Mouse (Mus musculus) megakaryocyte progenitor cell, adult 5-6 weeks (primary cell): ENCODE measurements around the gene Sergef. TPM values are rescaled to one million over a fixed set of nuclear protein-coding genes. Genes with fewer than 3 reads are reported as not detected.
A peak's percentile ranks its signal among the peaks of the same experiment; 100 is the strongest.

Source experiments
- ATAC-seq: replicated peaks from 2 replicates; pipeline ENCODE4 v1.8.0; 2016; ENCODE audit warnings: mild to moderate bottlenecking, moderate TSS enrichment, inconsistent platforms; ENCODE audit not compliant: poor library complexity
- total RNA-seq, 2 experiments: library from RNA; stranded (forward) in 1 of 2; stranded (reverse) in 1 of 2; fragments of 157-497, 149-512 nt in 1 of 2; fragments of 200-1000 nt in 1 of 2; gene quantifications; 2 replicates each; pipeline versions ENCODE4 v1.2.3 to v1.2.4; 2015 to 2017

The Sergef gene
- total RNA-seq, 2 experiments from 2014 or later = 6.6 to 8.1 TPM

DNA sequence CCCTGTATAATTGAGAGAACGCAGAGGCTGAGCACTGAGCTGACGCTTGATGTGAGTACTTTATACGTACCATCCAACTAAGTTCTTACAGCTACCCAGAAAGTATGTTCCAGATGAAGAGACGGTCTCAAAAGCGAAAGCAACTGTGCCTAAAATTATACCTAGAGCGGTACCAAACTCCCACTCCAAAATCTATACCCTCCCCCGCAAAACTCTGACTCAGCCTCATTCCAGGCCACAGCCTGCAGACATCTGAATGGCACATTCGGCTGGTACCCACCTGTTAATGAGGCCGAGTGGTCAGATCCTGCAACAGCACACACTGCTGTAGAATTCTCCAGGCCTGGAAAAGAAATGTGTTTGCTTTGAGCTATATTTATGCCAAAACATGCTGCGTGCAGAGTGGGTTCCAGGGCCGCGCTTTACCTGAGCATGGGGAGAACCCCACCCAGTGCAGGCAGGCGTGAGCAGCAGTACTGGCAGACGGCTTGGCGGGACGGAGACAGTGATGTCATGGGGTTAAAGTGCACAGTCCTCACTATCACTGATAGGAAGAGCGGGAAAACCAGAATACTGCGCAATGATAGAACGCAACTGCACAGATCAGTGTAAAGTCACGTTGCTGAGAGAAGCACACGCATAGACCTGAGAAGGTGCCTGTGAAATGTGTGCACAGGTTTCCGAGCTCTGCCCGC is 21.0 kb downstream of the Sergef start:
- ATAC-seq = no peak

DNA sequence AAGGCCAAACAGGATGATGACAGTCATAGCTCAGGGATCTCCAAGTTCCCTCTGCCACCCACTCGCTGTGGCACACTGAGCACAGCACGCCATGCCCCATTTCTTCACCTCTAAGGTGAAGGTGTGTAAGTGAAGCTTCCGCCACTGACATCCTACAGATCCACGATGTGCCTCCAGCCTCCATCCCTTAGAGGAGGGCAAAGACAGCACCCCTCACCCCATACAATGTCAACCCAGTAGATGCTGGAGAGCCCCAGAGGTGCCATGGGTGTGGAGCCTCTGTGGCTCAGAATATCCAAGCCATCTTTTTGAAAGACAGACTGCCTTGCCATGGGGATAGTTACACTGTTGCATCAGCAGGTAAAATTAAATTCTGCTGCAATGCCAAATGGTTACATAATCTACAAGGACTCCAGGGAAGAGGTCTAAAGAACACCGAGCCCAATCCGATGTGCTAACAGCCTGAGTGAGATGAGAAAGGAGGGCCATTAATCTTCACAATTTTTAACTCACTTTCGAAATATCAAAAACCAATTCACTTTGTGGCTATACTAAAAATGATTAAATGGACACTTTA is 23.1 kb downstream of the Sergef start:
- ATAC-seq = no peak

DNA sequence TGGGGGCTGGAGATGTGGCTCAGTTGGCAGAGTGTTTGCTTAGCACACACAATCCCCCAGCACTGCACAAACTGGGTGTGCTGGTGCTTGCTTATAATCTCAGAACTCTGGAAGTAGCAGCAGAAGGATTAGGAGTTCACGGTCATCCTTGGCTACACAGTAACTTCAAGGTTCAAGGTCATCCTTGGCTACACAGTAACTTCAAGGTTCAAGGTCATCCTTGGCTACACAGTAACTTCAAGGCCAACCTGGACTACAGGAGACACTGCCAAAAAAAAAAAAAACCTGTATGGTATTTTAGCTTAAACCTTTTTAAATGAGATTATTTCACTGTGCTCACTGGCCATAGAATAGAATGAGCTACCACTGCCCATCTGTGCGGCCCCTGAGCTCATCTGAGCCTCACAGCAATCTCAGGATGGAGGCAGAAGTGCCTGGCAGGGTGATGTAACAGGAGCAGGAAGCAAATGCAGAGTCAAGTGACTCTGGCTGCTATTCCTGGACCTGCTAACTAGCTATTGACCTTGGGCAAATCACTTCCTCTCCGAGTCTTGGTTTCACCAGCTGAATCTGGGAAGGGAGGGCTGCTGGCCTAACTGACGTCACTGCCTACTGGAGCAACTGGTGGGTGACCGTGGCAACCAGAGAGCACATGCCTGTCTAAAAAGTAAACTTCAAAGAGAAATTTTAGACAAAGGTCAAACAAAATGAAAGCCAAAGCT is 24.2 kb downstream of the Sergef start:
- ATAC-seq = peak; percentile 89

- no peak for ATAC-seq
Observed at GRCm38 (mm10) chr7:46614263-46614662, 25.3 kb downstream of the Sergef start.

DNA sequence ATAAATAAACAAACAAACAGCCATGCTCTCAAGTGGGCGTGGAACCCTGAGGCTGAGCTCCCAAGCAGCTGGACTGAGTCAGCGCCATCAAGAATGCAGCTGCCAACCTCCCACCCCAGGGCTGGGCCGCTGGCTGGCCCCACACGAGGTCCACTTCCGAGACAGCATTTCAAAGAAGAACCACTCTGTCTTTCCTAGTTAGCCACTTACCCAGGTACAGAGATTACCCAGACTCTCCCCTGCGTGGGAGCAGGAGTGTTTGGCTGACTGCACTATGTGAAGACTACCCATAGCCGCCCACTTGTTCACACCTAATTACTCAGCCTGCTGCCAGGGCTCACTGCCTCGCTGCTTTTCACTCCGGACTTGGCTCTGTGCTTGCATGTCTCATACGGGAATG is 26.5 kb downstream of the Sergef start:
- ATAC-seq = no peak

GRCm38 (mm10) chr7:46612421-46612937 is 27.1 kb downstream of the Sergef start:
- ATAC-seq = no peak

GRCm38 (mm10) chr7:46611970-46612369 is 27.6 kb downstream of the Sergef start:
- no peak for ATAC-seq

DNA sequence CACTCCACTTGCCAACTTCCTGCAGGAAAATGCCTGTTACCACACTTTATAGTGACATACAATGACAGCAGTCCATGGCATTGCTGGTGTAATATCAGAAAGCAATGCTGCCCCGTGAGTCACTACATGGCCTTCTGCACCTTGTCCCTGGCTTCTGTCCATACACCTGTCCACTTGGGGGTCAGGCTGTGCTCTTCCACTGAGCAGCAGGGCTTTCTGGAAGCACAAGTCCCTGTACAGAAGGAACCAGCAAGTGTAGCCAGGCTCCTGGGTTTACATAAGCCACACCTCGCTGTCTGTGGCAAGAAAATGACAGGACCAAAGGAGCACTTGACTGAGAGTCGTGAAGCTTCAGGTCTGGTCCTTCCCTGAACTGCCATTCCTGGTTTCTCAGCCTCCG is 30.3 kb downstream of the Sergef start:
- ATAC-seq = no peak

- peak; percentile 75 for ATAC-seq
Observed at GRCm38 (mm10) chr7:46607428-46608055, 32.1 kb downstream of the Sergef start.

DNA sequence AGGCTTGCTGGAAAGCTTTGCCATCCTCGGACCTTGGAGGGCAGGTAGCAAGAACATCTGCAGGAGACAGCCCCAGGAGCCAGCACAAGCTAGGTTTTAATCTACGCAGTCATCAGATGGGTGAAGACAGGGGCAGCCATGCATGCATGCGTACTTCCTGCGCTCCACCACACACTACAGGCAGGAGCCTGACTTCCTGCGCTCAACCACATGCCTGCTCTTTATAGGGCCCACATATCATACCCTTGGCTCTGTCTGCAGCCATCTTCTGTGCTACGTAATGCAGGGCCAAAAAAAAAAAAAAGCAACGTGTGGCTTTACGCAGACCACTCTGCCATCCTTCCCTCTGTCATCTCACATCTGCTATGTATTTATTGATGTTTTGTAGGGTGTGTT is 32.6 kb downstream of the Sergef start:
- peak; percentile 43; the same call in 1 of the 2 replicates for ATAC-seq

DNA sequence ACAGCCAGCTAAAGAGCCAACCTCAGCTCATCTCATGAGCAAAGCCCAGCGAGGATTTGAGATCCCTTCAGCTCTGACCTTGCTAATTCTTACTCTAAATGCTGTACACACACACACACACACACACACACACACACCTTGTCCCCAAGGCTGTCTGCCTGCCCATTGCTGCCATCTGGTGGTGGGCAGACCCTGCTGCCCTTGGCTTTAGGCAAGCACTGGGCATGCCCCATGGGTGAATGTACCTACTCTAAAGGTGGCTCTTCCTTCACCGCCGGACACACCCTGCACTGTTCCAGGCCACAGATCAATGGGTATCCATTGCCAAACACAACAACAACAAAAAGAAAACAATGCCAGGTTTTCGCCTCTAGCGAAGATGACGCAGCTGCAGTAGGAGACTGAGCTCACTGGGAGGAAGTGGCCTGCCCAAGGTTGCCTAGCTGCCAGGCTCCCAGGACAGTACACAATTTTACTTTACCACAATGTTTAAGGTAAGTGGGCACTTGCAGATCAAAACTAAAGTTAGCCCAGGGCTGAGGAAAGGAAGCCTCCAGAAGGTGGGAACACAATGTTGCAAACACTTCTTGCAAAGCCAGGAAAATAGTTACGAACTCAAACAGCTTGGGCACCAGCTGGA is 33.1 kb downstream of the Sergef start:
- peak; percentile 94 for ATAC-seq

GRCm38 (mm10) chr7:46603051-46603450 is 36.6 kb downstream of the Sergef start:
- no peak for ATAC-seq

DNA sequence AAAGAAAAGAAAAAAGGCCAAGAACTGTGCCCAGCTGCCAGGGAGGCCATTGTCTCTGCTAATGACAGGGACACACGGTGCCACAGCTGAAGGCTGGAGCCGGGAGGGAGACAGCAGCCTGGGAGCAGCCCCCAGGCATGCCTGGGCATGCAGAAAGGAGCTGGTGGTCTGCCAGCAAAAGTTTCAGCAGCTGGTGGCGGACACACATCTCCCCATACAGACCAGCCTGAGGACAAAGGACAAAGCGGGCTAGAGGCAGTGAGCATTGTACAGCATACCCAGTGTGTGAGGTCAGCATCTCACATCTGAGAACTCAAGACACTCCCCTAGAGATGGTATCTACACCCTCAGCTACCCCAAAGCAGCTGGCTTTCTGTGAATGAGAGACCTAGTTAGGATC is 37.5 kb downstream of the Sergef start:
- ATAC-seq = no peak

DNA sequence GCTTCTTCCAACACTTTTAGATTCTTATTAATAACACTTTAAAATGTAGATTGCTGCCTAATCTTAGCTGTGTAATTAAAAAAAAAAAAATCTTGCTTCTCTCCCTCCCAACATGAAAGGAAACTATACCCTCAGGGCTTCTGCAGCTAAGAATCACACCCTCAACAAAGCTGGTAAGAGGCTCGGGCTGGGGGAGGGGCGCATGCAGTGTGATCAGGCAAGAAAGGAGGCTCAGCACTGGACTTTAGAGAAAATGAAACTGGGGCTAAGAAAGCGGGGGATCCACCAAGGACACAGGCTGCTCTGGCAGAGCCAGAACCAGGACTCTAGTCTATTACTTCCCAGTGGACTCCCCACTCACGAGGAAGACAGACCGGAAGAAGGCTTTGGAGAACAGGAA is 38.5 kb downstream of the Sergef start:
- ATAC-seq = no peak

GRCm38 (mm10) chr7:46597006-46597405 is 42.6 kb downstream of the Sergef start:
- no peak for ATAC-seq

GRCm38 (mm10) chr7:46591546-46591945 is 48.1 kb downstream of the Sergef start:
- ATAC-seq = no peak

DNA sequence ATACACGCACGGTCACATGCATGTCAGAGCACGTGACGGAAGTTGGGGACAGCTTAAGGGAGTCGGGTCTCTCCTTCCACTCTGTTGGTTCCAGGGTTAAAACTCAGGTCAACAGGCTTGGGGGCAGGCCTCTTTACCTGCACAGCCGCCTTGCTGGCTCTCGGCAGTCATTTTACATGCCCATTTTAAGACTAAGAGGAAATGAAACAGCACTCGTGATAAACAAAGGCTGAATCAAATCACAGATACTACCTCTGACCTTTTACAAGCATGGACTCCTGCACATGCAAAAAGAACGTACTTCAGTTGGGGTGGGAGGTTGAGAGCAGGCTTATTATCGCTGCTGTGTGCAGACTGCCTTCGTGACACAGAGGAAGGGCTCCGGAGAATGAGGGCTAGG is 50.4 kb downstream of the Sergef start:
- ATAC-seq = no peak

DNA sequence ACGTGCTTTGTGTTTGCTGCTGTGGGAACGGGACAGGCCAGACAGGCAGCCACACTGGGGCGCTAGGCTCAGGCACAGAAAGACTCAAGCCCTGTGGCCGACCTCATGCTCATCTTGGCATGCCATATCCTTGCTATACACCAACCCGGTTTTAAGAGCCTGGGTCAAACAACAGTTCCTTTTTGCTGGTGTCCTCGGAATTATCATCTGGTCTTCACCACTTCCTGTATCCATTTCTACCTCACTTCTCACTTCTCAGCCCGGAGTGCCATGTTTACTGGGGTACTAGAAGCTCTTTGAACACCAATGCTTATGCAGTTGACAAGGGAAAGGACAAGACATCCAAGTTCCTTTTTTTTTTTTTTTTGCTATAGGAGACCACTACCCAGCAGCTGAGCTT is 51.6 kb downstream of the Sergef start:
- peak; percentile 54 for ATAC-seq

GRCm38 (mm10) chr7:46587466-46587865 is 52.1 kb downstream of the Sergef start:
- peak; percentile 36 for ATAC-seq

GRCm38 (mm10) chr7:46586621-46587216 is 52.9 kb downstream of the Sergef start:
- ATAC-seq = no peak

DNA sequence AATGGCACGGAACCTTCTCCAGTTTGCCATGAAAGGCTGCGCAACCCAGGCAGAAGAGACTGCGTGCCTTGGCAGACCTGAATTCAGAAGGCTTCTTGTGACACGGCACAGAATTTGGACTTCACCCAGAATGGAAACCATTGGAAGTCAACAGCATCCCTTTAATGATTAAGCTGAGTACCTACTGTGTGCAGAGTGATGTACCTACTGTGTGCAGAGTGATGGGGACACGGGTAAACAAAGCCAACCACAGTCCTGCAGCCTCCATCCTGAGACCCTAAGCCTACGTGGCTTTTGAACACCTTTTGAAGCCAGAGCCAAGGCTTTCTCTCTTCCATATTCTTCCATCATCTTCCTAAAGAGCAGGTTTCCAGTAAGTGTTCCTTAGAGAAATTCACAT is 56.9 kb downstream of the Sergef start:
- ATAC-seq = no peak
